Mouse (Mus musculus): ENCODE measurements around the gene Pepd. TPM values are rescaled to one million over a fixed set of nuclear protein-coding genes. Genes with fewer than 3 reads are reported as not detected.
"Not testable (repeated sequence)": the region's sequence is repeated elsewhere in the genome, so short reads cannot be mapped to it uniquely, and the experiment has no call there.

Gene Pepd
- polyA plus RNA-seq, 1 experiment from 2014 or later: 68.6 TPM

- H3K36me3 ChIP-seq (ENCODE audit: control insufficient read depth, insufficient read depth, low read length): peaks cover 5% of the 10 kb centered on the region; the same call in 1 of the 2 replicates
- peaks cover 6% of the 10 kb centered on the region; the same call in 1 of the 2 replicates for H3K4me1 ChIP-seq (ENCODE audit: control insufficient read depth, insufficient read depth, low read length)
- H3K9me3 ChIP-seq (replicated peaks; ENCODE audit: control insufficient read depth, low read length, poor library complexity, severe bottlenecking): no peaks in the 10 kb centered on the region; the same call in 1 of the 2 replicates
- no peak for ATAC-seq
- no peaks in the 10 kb centered on the region for H3K27me3 ChIP-seq (ENCODE audit: control insufficient read depth, insufficient read depth, low read depth, low read length)
- 84% methylated on average over 3 of the region's 3 CpGs for WGBS
- H3K4me2 ChIP-seq (ENCODE audit: low read length): no peak overlapping the region
- H3K9ac ChIP-seq (ENCODE audit: low read depth, low read length): no peak overlapping the region
- H3K27ac ChIP-seq (ENCODE audit: low read length): no peak overlapping the region
- H3K4me3 ChIP-seq (ENCODE audit: low read depth, low read length): no peak overlapping the region
These were observed 55.2 kb downstream of the Pepd start for GRCm38 (mm10) chr7:34967362-34967761.

GRCm38 (mm10) chr7:34968749-34969433 is 56.7 kb downstream of the Pepd start:
- H3K9me3 ChIP-seq (replicated peaks; ENCODE audit: control insufficient read depth, low read length, poor library complexity, severe bottlenecking): no peaks in the 10 kb centered on the region; the same call in 1 of the 2 replicates
- WGBS: 81% methylated on average over 3 of the region's 3 CpGs
- H3K27me3 ChIP-seq (ENCODE audit: control insufficient read depth, insufficient read depth, low read depth, low read length): no peaks in the 10 kb centered on the region
- no peak overlapping the region for H3K9ac ChIP-seq (ENCODE audit: low read depth, low read length)
- no peak for ATAC-seq
- no peak overlapping the region for H3K27ac ChIP-seq (ENCODE audit: low read length)
- peaks cover 6% of the 10 kb centered on the region; the same call in 1 of the 2 replicates for H3K36me3 ChIP-seq (ENCODE audit: control insufficient read depth, insufficient read depth, low read length)
- H3K4me1 ChIP-seq (ENCODE audit: control insufficient read depth, insufficient read depth, low read length): peaks cover 10% of the 10 kb centered on the region; the same call in 1 of the 2 replicates
- no peak overlapping the region for H3K4me2 ChIP-seq (ENCODE audit: low read length)
- no peak overlapping the region for H3K4me3 ChIP-seq (ENCODE audit: low read depth, low read length)

- H3K9me3 ChIP-seq (replicated peaks; ENCODE audit: control insufficient read depth, low read length, poor library complexity, severe bottlenecking): no peaks in the 10 kb centered on the region; the same call in 1 of the 2 replicates
- no peak for ATAC-seq
- H3K27ac ChIP-seq (ENCODE audit: low read length): no peak overlapping the region
- H3K9ac ChIP-seq (ENCODE audit: low read depth, low read length): no peak overlapping the region
- H3K4me1 ChIP-seq (ENCODE audit: control insufficient read depth, insufficient read depth, low read length): peaks cover 13% of the 10 kb centered on the region
- WGBS: 61% methylated on average over 10 of the region's 10 CpGs
- no peaks in the 10 kb centered on the region for H3K27me3 ChIP-seq (ENCODE audit: control insufficient read depth, insufficient read depth, low read depth, low read length)
- H3K4me3 ChIP-seq (ENCODE audit: low read depth, low read length): no peak overlapping the region
- peaks cover 6% of the 10 kb centered on the region; the same call in 1 of the 2 replicates for H3K36me3 ChIP-seq (ENCODE audit: control insufficient read depth, insufficient read depth, low read length)
- H3K4me2 ChIP-seq (ENCODE audit: low read length): no peak overlapping the region
These were observed 59.6 kb downstream of the Pepd start for GRCm38 (mm10) chr7:34971826-34972225.

- WGBS: 36% methylated on average over 4 of the region's 4 CpGs
- Histone ChIP-seq H3K9me3 (replicated peaks; ENCODE audit: control insufficient read depth, low read length, poor library complexity, severe bottlenecking) (no peaks in the 10 kb centered on the region; the same call in 1 of the 2 replicates), H3K27me3 (ENCODE audit: control insufficient read depth, insufficient read depth, low read depth, low read length) (no peaks in the 10 kb centered on the region), H3K9ac (ENCODE audit: low read depth, low read length) (no peak overlapping the region), H3K27ac (ENCODE audit: low read length) (no peak overlapping the region), H3K4me1 (ENCODE audit: control insufficient read depth, insufficient read depth, low read length) (peaks cover 13% of the 10 kb centered on the region), H3K36me3 (ENCODE audit: control insufficient read depth, insufficient read depth, low read length) (peaks cover 6% of the 10 kb centered on the region; the same call in 1 of the 2 replicates), H3K4me2 (ENCODE audit: low read length) (no peak overlapping the region), H3K4me3 (ENCODE audit: low read depth, low read length) (no peak overlapping the region)
- no peak for ATAC-seq
These were observed 60.8 kb downstream of the Pepd start for GRCm38 (mm10) chr7:34972990-34973440.

- WGBS: 71% methylated on average over 3 of the region's 3 CpGs
- Histone ChIP-seq H3K36me3 (ENCODE audit: control insufficient read depth, insufficient read depth, low read length) (peaks cover 6% of the 10 kb centered on the region; the same call in 1 of the 2 replicates), H3K27me3 (ENCODE audit: control insufficient read depth, insufficient read depth, low read depth, low read length) (no peaks in the 10 kb centered on the region), H3K9me3 (replicated peaks; ENCODE audit: control insufficient read depth, low read length, poor library complexity, severe bottlenecking) (no peaks in the 10 kb centered on the region; the same call in 1 of the 2 replicates), H3K4me1 (ENCODE audit: control insufficient read depth, insufficient read depth, low read length) (peaks cover 13% of the 10 kb centered on the region), H3K4me2 (ENCODE audit: low read length) (no peak overlapping the region), H3K4me3 (ENCODE audit: low read depth, low read length) (no peak overlapping the region), H3K27ac (ENCODE audit: low read length) (no peak overlapping the region), H3K9ac (ENCODE audit: low read depth, low read length) (no peak overlapping the region)
- no peak for ATAC-seq
These were observed 61.7 kb downstream of the Pepd start for GRCm38 (mm10) chr7:34973877-34974276.

GRCm38 (mm10) chr7:34975913-34976312 is 63.7 kb downstream of the Pepd start:
- ATAC-seq: peak; percentile 8; the same call in 1 of the 2 replicates
- Histone ChIP-seq H3K4me1 (ENCODE audit: control insufficient read depth, insufficient read depth, low read length) (peaks cover 13% of the 10 kb centered on the region), H3K4me3 (ENCODE audit: low read depth, low read length) (no peak overlapping the region), H3K27me3 (ENCODE audit: control insufficient read depth, insufficient read depth, low read depth, low read length) (no peaks in the 10 kb centered on the region), H3K9ac (ENCODE audit: low read depth, low read length) (no peak overlapping the region), H3K9me3 (replicated peaks; ENCODE audit: control insufficient read depth, low read length, poor library complexity, severe bottlenecking) (no peaks in the 10 kb centered on the region; the same call in 1 of the 2 replicates), H3K27ac (ENCODE audit: low read length) (no peak overlapping the region), H3K36me3 (ENCODE audit: control insufficient read depth, insufficient read depth, low read length) (0 out of 2 replicates have a peak, but pooled peaks cover 3% of the 10 kb centered on the region), H3K4me2 (ENCODE audit: low read length) (no peak overlapping the region)
- 70% methylated on average over 12 of the region's 12 CpGs for WGBS

GRCm38 (mm10) chr7:34977403-34977802 is 65.2 kb downstream of the Pepd start:
- Histone ChIP-seq H3K36me3 (ENCODE audit: control insufficient read depth, insufficient read depth, low read length) (0 out of 2 replicates have a peak, but pooled peaks cover under 1% of the 10 kb centered on the region), H3K4me2 (ENCODE audit: low read length) (no peak overlapping the region), H3K9ac (ENCODE audit: low read depth, low read length) (no peak overlapping the region), H3K27me3 (ENCODE audit: control insufficient read depth, insufficient read depth, low read depth, low read length) (no peaks in the 10 kb centered on the region), H3K4me1 (ENCODE audit: control insufficient read depth, insufficient read depth, low read length) (peaks cover 7% of the 10 kb centered on the region), H3K9me3 (replicated peaks; ENCODE audit: control insufficient read depth, low read length, poor library complexity, severe bottlenecking) (no peaks in the 10 kb centered on the region; the same call in 1 of the 2 replicates), H3K27ac (ENCODE audit: low read length) (no peak overlapping the region), H3K4me3 (ENCODE audit: low read depth, low read length) (no peak overlapping the region)
- ATAC-seq: no peak
- WGBS: 95% methylated on average over 4 of the region's 4 CpGs

- no peak overlapping the region for H3K4me3 ChIP-seq (ENCODE audit: low read depth, low read length)
- H3K36me3 ChIP-seq (ENCODE audit: control insufficient read depth, insufficient read depth, low read length): no peaks in the 10 kb centered on the region
- no peak overlapping the region for H3K27ac ChIP-seq (ENCODE audit: low read length)
- H3K4me1 ChIP-seq (ENCODE audit: control insufficient read depth, insufficient read depth, low read length): peaks cover 5% of the 10 kb centered on the region
- no peaks in the 10 kb centered on the region for H3K27me3 ChIP-seq (ENCODE audit: control insufficient read depth, insufficient read depth, low read depth, low read length)
- no peaks in the 10 kb centered on the region; the same call in 1 of the 2 replicates for H3K9me3 ChIP-seq (replicated peaks; ENCODE audit: control insufficient read depth, low read length, poor library complexity, severe bottlenecking)
- no peak for ATAC-seq
- H3K4me2 ChIP-seq (ENCODE audit: low read length): no peak overlapping the region
- WGBS: 95% methylated on average over 10 of the region's 10 CpGs
- H3K9ac ChIP-seq (ENCODE audit: low read depth, low read length): no peak overlapping the region
These were observed 69.6 kb downstream of the Pepd start for GRCm38 (mm10) chr7:34981803-34982202.

- H3K4me1 ChIP-seq (ENCODE audit: control insufficient read depth, insufficient read depth, low read length); H3K27me3 ChIP-seq (ENCODE audit: control insufficient read depth, insufficient read depth, low read depth, low read length); ATAC-seq; H3K36me3 ChIP-seq (ENCODE audit: control insufficient read depth, insufficient read depth, low read length); H3K4me3 ChIP-seq (ENCODE audit: low read depth, low read length); H3K9ac ChIP-seq (ENCODE audit: low read depth, low read length); H3K27ac ChIP-seq (ENCODE audit: low read length); H3K4me2 ChIP-seq (ENCODE audit: low read length); H3K9me3 ChIP-seq (replicated peaks; ENCODE audit: control insufficient read depth, low read length, poor library complexity, severe bottlenecking): not testable (repeated sequence)
- 85% methylated on average over 2 of the region's 2 CpGs for WGBS
These were observed 70.2 kb downstream of the Pepd start for GRCm38 (mm10) chr7:34982372-34982771.
